Mouse (Mus musculus) kidney, postnatal 0 days (tissue): ENCODE results near the gene Inmt. TPM values are rescaled to one million over a fixed set of nuclear protein-coding genes. Genes with fewer than 3 reads are reported as not detected.

ENCODE experiments used
- ATAC-seq: fragments of 200-750 bp; cut with Nextera tagmentation; replicated peaks from 2 replicates; pipeline ENCODE4 v1.8.0; 2017; ENCODE audit warnings: low read depth, moderate number of reproducible peaks, moderate TSS enrichment, moderate library complexity; ENCODE audit not compliant: low FRiP score
- DNase-seq: peaks from one replicate; pipeline ENCODE4 v3.0.0-alpha.2; 2016; ENCODE audit warnings: low spot score
- H3K27ac ChIP-seq: fragments of 300-500 bp; sonication (generic); 2 replicates; pipeline ENCODE4 v1.5.1; 2014; ENCODE audit warnings: mild to moderate bottlenecking
- H3K27me3 ChIP-seq: fragments of 300-500 bp; sonication (generic); 2 replicates; pipeline ENCODE4 v1.6.1; 2014; ENCODE audit warnings: low read length, mixed read lengths; ENCODE audit not compliant: insufficient read depth
- H3K36me3 ChIP-seq: fragments of 300-500 bp; sonication (generic); 2 replicates; pipeline ENCODE4 v1.6.1; 2014; ENCODE audit warnings: low read length, mixed read lengths; ENCODE audit not compliant: insufficient read depth
- H3K4me1 ChIP-seq: fragments of 300-500 bp; sonication (generic); replicated peaks from 2 replicates; pipeline ENCODE4 v1.6.1; 2014; ENCODE audit warnings: antibody characterized with exemption, low read length, mixed read lengths; ENCODE audit not compliant: insufficient read depth
- H3K4me2 ChIP-seq: fragments of 300-500 bp; sonication (generic); 2 replicates; pipeline ENCODE4 v1.6.1; 2014; ENCODE audit warnings: mild to moderate bottlenecking, low read length, moderate library complexity, mixed read lengths
- H3K4me3 ChIP-seq: fragments of 300-500 bp; sonication (generic); replicated peaks from 2 replicates; pipeline ENCODE4 v1.5.1; 2014; ENCODE audit warnings: low read depth, low read length
- H3K9ac ChIP-seq: fragments of 300-500 bp; sonication (generic); 2 replicates; pipeline ENCODE4 v1.6.1; 2014; ENCODE audit warnings: low read depth, low read length
- H3K9me3 ChIP-seq: fragments of 300-500 bp; sonication (generic); replicated peaks from 2 replicates; pipeline ENCODE4 v1.6.1; 2016; ENCODE audit warnings: low read length, inconsistent platforms, mixed read lengths
- CTCF ChIP-seq: IDR thresholded peaks from 2 replicates; pipeline ENCODE4 v1.5.1; 2016; ENCODE audit warnings: antibody characterized with exemption, low read depth, mild to moderate bottlenecking, moderate library complexity
- WGBS: fragments of 180-500 bp; shearing (Covaris S2); extraction: QIAGEN DNeasy Blood & Tissue Kit; methylation state at CpG from one replicate; pipeline ENCODE4 v1.1.7; 2014; 5-methylcytosine and 5-hydroxymethylcytosine counted together
- polyA plus RNA-seq: library from polyadenylated mRNA; unstranded; fragments of >200 nt; fragmentation: Nextera tagmentation; extraction: Ambion mirVana; gene quantifications from 2 replicates; pipeline ENCODE4 v1.2.1, GENCODE M21; 2015

The Inmt gene
- polyA plus RNA-seq, 1 experiment from 2014 or later, result 25.4 TPM

DNA sequence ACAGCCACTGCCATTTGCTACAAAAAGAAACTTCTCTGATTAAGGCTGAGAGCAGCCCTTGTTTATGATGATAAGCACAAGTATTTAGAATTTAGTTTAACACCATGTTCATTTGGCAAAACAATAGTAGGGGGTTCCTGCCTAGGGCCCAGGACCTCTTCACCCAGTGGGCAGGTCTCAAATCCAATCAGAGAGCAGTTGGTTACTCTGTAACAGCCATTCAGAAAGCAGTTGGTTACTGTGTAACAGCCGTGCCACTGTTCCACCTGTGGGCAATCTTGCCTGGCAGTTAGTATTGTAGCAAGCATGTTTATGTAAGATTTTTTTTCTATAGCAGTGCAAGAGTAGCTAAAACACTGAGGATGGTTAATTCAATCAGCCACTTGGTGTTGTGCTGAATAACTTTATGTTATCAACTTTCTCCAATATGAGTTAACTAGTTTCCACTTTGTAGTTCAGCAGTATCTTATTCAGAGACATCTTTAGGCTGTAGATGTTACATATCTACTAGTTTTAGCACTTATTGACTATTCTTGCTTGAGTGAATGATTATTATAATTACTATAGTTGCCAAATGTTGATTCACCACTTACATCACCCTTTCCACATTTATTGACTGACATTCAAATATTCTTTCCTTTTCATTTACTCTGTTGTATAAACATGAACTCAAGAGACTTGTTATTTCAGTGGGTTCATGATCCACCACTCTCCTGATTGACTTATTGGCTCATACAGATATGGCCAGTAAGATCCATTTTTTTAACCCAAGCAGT, 8.0 kb upstream of the Inmt start:
- Histone ChIP-seq H3K36me3 (no peaks in the 10 kb centered on the region), H3K4me2 (no peak overlapping the region), H3K27ac (no peak overlapping the region), H3K27me3 (no peaks in the 10 kb centered on the region), H3K9me3 (no peaks in the 10 kb centered on the region), H3K9ac (no peak overlapping the region), H3K4me1 (no peaks in the 10 kb centered on the region), H3K4me3 (no peak overlapping the region)
- no peak for TF ChIP-seq CTCF
- ATAC-seq (no peak), DNase-seq (no peak)
- WGBS, result 64% methylated on average over 1 of the region's 1 CpGs

- no peak overlapping the region for H3K4me2 ChIP-seq
- H3K27me3 ChIP-seq, result no peaks in the 10 kb centered on the region
- no peaks in the 10 kb centered on the region for H3K36me3 ChIP-seq
- no peaks in the 10 kb centered on the region for H3K9me3 ChIP-seq
- no peak for ATAC-seq
- TF ChIP-seq CTCF, result no peak
- peaks cover 10% of the 10 kb centered on the region; the same call in 1 of the 2 replicates for H3K4me1 ChIP-seq
- no peak overlapping the region for H3K4me3 ChIP-seq
- no peak overlapping the region for H3K27ac ChIP-seq
- WGBS, result 46% methylated on average over 7 of the region's 7 CpGs
- no peak overlapping the region for H3K9ac ChIP-seq
- peak; percentile 51 for DNase-seq
These were observed 4.7 kb upstream of the Inmt start for GRCm38 (mm10) chr6:55179560-55179959.

GRCm38 (mm10) chr6:55177060-55177732, 2.4 kb upstream of the Inmt start:
- peak; percentile 31 for DNase-seq
- TF ChIP-seq CTCF, result peak; percentile 60

DNA sequence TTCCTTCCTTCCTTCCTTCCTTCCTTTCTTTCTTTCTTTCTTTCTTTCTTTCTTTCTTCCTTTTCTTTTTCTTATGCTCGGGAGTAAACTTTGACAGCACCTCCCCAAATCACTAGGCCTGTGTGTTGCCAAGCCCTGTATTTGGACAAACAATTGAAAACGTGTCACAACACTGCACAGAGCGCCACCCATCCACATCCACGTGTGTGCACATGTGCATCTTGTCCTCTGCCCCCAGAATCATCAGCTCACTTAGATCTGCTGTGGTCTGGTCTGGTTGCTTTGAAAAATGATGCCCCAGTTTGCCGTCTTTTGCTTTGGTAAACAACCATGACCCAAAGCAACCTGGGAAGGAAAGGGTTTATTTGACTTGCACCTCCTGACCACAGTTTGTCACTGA, 1.0 kb upstream of the Inmt start:
- Histone ChIP-seq H3K9ac (no peak overlapping the region), H3K27me3 (no peaks in the 10 kb centered on the region), H3K4me2 (no peak overlapping the region), H3K4me3 (no peak overlapping the region), H3K9me3 (no peaks in the 10 kb centered on the region), H3K36me3 (no peaks in the 10 kb centered on the region), H3K27ac (peak overlapping the region; percentile 19; the same call in 1 of the 2 replicates), H3K4me1 (peaks cover 15% of the 10 kb centered on the region; the same call in 1 of the 2 replicates)
- TF ChIP-seq CTCF, result no peak
- WGBS, result 24% methylated on average over 5 of the region's 5 CpGs
- no peak for DNase-seq
- no peak; the same call in 1 of the 2 replicates for ATAC-seq

More at GRCm38 (mm10) chr6:55177060-55177732, 2.4 kb upstream of the Inmt start:
- ATAC-seq, result no peak
- Histone ChIP-seq H3K27me3 (no peaks in the 10 kb centered on the region), H3K4me1 (peaks cover 15% of the 10 kb centered on the region; the same call in 1 of the 2 replicates), H3K36me3 (no peaks in the 10 kb centered on the region), H3K4me2 (no peak overlapping the region), H3K4me3 (no peak overlapping the region), H3K27ac (no peak overlapping the region), H3K9me3 (no peaks in the 10 kb centered on the region), H3K9ac (no peak overlapping the region)
- 44% methylated on average over 12 of the region's 12 CpGs for WGBS

- peak; percentile 48 for DNase-seq
- H3K4me1 ChIP-seq, result peaks cover 15% of the 10 kb centered on the region; the same call in 1 of the 2 replicates
- H3K4me2 ChIP-seq, result no peak overlapping the region
- ATAC-seq, result no peak
- H3K9ac ChIP-seq, result no peak overlapping the region
- no peaks in the 10 kb centered on the region for H3K9me3 ChIP-seq
- WGBS, result 23% methylated on average over 2 of the region's 2 CpGs
- no peaks in the 10 kb centered on the region for H3K36me3 ChIP-seq
- no peaks in the 10 kb centered on the region for H3K27me3 ChIP-seq
- peak overlapping the region; percentile 9 for H3K27ac ChIP-seq
- no peak overlapping the region for H3K4me3 ChIP-seq
- TF ChIP-seq CTCF, result no peak
These were observed 613 bp upstream of the Inmt start for GRCm38 (mm10) chr6:55175456-55175855.

GRCm38 (mm10) chr6:55173941-55174349, 898 bp downstream of the Inmt start:
- H3K36me3 ChIP-seq, result no peaks in the 10 kb centered on the region
- ATAC-seq (no peak), DNase-seq (no peak)
- H3K4me2 ChIP-seq, result no peak overlapping the region
- H3K4me1 ChIP-seq, result peaks cover 15% of the 10 kb centered on the region; the same call in 1 of the 2 replicates
- WGBS, result 22% methylated on average over 3 of the region's 3 CpGs
- H3K9me3 ChIP-seq, result no peaks in the 10 kb centered on the region
- no peak overlapping the region for H3K9ac ChIP-seq
- H3K27me3 ChIP-seq, result no peaks in the 10 kb centered on the region
- TF ChIP-seq CTCF, result no peak
- H3K4me3 ChIP-seq, result no peak overlapping the region
- H3K27ac ChIP-seq, result peak overlapping the region; percentile 8; the same call in 1 of the 2 replicates
